Mouse (Mus musculus) forebrain, embryonic 10.5 days (tissue): Measurements from ENCODE around the gene Clasp2. TPM values are rescaled to one million over a fixed set of nuclear protein-coding genes. Genes with fewer than 3 reads are reported as not detected.

ENCODE experiments used
- DNase-seq: peaks from one replicate; pipeline ENCODE4 v3.0.0-alpha.2; 2017; ENCODE audit warnings: low spot score; ENCODE audit errors: extremely low spot score
- H3K27ac ChIP-seq: fragments of 300-500 bp; sonication (generic); 2 replicates; pipeline ENCODE4 v1.5.1; 2016; ENCODE audit warnings: mild to moderate bottlenecking
- H3K27me3 ChIP-seq: fragments of 300-500 bp; sonication (generic); 2 replicates; pipeline ENCODE4 v1.6.1; 2016; ENCODE audit warnings: mild to moderate bottlenecking; ENCODE audit not compliant: poor library complexity, severe bottlenecking
- H3K36me3 ChIP-seq: fragments of 300-500 bp; sonication (generic); replicated peaks from 2 replicates; pipeline ENCODE4 v1.6.1; 2016; ENCODE audit warnings: mild to moderate bottlenecking, moderate library complexity
- H3K4me1 ChIP-seq: fragments of 300-500 bp; sonication (generic); 2 replicates; pipeline ENCODE4 v1.6.1; 2016
- H3K4me3 ChIP-seq: fragments of 300-500 bp; sonication (generic); 2 replicates; pipeline ENCODE4 v1.5.1; 2016; ENCODE audit warnings: mild to moderate bottlenecking, moderate library complexity
- H3K9me3 ChIP-seq: fragments of 300-500 bp; sonication (generic); 2 replicates; pipeline ENCODE4 v1.6.1; 2016; ENCODE audit warnings: mild to moderate bottlenecking, moderate library complexity
- WGBS: fragments of 180-500 bp; shearing (Covaris S2); methylation state at CpG from one replicate; pipeline ENCODE4 v1.1.7; 2016; 5-methylcytosine and 5-hydroxymethylcytosine counted together
- polyA plus RNA-seq: library from polyadenylated mRNA; unstranded; fragments of >200 nt; fragmentation: Nextera tagmentation; extraction: Ambion mirVana; gene quantifications from 2 replicates; pipeline ENCODE4 v1.2.1, GENCODE M21; 2016

Gene Clasp2
- polyA plus RNA-seq, 1 experiment from 2014 or later = 36.8 TPM

DNA sequence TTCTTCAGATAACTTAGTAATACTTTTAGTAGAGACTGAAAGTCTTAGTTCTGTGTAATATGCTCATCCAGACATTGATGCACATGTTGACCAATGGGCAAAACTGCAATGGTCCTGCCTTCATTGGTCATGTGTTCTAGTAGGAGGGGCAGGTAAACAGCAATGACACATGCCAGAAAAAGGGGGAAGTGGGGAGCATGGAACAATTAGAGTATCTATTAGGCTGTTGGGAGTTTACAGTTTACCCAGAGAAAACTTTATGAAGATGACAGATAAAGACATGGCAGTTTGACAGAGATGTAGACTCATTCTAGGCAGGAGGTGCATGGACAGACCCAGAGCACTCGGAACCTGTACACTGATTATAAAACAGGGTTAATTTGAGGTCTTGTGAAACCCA, 64.1 kb downstream of the Clasp2 start:
- Histone ChIP-seq H3K27ac (no peak overlapping the region), H3K4me1 (0 out of 2 replicates have a peak, but pooled peaks cover 4% of the 10 kb centered on the region), H3K4me3 (no peak overlapping the region), H3K36me3 (0 out of 2 replicates have a peak, but pooled peaks cover 3% of the 10 kb centered on the region), H3K27me3 (no peaks in the 10 kb centered on the region), H3K9me3 (no peaks in the 10 kb centered on the region)
- 97% methylated on average over 1 of the region's 1 CpGs for WGBS
- DNase-seq = no peak

DNA sequence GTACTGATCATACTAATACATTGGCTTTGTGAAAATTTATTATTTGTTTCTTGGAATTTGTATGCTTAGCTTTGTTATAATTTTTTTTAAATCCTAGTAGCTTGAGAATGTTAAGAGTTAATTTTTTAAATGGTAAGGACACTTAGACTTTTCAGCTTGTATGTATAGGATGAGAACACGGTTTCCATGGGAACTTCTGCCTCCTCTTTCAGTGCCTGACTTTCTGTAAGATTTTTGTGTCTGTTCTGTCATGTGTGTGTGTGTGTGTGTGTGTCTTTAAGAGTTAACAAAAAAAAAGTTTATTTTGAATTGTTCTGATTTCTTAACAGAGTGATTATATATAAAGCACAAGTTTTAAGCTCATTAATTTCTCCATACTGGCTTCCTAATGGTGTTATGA, 70.1 kb downstream of the Clasp2 start:
- no peak overlapping the region for H3K4me3 ChIP-seq
- no peak overlapping the region for H3K27ac ChIP-seq
- H3K4me1 ChIP-seq = peaks cover 8% of the 10 kb centered on the region; the same call in 1 of the 2 replicates
- 0 out of 2 replicates have a peak, but pooled peaks cover 3% of the 10 kb centered on the region for H3K36me3 ChIP-seq
- no peaks in the 10 kb centered on the region for H3K9me3 ChIP-seq
- WGBS = 83% methylated on average over 1 of the region's 1 CpGs
- DNase-seq = no peak
- no peaks in the 10 kb centered on the region for H3K27me3 ChIP-seq

DNA sequence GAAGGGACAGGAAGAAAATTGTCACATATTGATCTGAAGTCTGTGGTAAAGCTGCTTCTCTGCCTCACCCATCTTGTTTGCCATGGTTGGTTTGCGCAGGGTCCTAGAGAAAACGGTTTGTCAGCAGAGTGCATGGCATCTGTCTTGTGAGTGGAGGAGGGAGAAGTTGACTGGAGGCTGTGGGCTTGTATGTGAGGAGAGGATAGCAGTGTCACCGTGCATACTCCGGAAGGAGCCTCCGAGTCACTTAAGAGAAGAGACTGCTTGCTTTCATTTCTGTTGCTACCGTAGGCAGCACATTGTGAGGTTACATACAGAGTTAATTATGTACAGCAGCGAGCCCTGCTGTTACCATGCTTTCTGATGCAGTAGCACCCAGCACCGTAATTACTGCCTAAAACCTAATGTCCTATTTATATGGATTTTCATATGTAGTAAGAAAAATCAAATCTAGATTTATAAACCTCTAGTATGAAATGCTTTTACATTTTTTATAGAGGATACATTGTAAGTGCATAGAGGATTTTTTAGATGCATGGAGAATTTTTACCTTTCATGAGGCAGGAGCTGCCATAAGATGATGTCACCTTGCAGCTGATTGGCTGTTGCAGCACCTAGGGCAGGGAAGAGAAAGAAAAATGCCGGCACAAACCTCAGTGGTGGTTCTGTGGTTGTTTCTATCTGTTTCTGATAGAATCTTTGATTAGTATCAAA, 70.8 kb downstream of the Clasp2 start:
- Histone ChIP-seq H3K36me3 (no peaks in the 10 kb centered on the region), H3K27ac (no peak overlapping the region), H3K4me3 (peak overlapping the region; percentile 30), H3K4me1 (peaks cover 8% of the 10 kb centered on the region; the same call in 1 of the 2 replicates), H3K9me3 (no peaks in the 10 kb centered on the region), H3K27me3 (no peaks in the 10 kb centered on the region)
- 51% methylated on average over 9 of the region's 9 CpGs for WGBS
- no peak for DNase-seq

DNA sequence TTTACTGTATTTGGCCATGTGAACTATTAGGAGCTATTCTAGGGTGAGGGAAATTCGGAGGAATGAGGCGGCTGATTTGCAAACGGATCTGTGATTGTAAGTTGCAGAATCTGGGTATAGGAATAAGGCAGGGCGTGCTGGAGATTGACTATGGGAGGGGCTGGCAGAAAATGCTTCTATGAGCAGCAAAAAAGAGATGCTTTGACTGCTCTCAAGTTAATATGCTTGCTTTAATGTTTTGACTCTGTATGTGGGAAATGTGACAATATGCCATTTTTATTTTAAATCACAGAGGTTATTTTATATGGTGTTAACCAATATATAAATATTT, 71.4 kb downstream of the Clasp2 start:
- H3K4me1 ChIP-seq = peaks cover 8% of the 10 kb centered on the region; the same call in 1 of the 2 replicates
- 80% methylated on average over 4 of the region's 4 CpGs for WGBS

DNA sequence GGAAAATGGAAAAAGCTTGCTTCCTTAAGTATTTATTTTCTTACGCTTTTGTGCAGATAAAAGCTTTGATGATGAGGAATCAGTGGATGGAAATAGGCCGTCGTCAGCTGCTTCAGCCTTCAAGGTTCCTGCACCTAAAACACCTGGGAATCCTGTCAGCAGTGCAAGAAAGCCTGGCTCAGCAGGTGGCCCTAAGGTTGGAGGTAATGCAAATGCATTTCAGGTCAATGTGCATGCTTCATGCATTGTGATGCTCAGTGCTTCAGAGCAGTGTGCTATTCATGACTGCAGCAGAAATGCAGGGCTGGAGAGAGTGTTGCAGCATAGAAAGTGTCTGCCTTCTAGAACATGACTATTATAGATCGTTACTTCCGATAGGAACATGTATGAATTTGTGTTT, 71.8 kb downstream of the Clasp2 start:
- no peak overlapping the region for H3K4me3 ChIP-seq
- no peak overlapping the region for H3K27ac ChIP-seq
- no peaks in the 10 kb centered on the region for H3K27me3 ChIP-seq
- no peaks in the 10 kb centered on the region for H3K36me3 ChIP-seq
- no peak for DNase-seq
- H3K4me1 ChIP-seq = peaks cover 8% of the 10 kb centered on the region; the same call in 1 of the 2 replicates
- no peaks in the 10 kb centered on the region for H3K9me3 ChIP-seq
- 86% methylated on average over 5 of the region's 5 CpGs for WGBS

More for the DNA sequence above, 71.4 kb downstream of the Clasp2 start:
- no peaks in the 10 kb centered on the region for H3K9me3 ChIP-seq
- no peak overlapping the region for H3K27ac ChIP-seq
- no peaks in the 10 kb centered on the region for H3K27me3 ChIP-seq
- DNase-seq = no peak
- H3K4me3 ChIP-seq = 0 out of 2 replicates have a peak overlapping the region, but pooled peaks have one; percentile 30
- H3K36me3 ChIP-seq = no peaks in the 10 kb centered on the region

DNA sequence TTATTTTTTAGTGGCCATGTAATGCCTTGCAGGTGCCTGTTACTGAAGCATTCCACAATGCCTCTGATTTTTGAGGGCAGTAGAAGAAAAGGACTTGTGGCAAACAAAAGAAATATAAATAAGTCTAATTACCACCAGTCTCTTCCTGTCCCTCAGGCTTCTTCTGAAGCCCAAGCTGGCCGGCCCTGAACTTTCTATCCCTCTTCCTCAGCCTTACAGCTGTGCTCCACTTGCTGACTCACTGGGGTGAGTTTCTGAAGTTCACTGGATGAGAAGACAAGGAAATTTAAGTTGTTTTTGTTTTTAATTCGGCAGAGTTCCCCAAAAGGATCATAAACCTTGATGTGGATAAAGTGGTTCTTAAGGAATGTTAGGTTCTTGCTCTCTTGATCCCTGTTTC, 74.6 kb downstream of the Clasp2 start:
- Histone ChIP-seq H3K9me3 (no peaks in the 10 kb centered on the region), H3K27me3 (no peaks in the 10 kb centered on the region), H3K4me3 (no peak overlapping the region), H3K27ac (no peak overlapping the region), H3K4me1 (peaks cover 8% of the 10 kb centered on the region; the same call in 1 of the 2 replicates), H3K36me3 (no peaks in the 10 kb centered on the region; the same call in 1 of the 2 replicates)
- WGBS = 81% methylated on average over 2 of the region's 2 CpGs
- no peak for DNase-seq

DNA sequence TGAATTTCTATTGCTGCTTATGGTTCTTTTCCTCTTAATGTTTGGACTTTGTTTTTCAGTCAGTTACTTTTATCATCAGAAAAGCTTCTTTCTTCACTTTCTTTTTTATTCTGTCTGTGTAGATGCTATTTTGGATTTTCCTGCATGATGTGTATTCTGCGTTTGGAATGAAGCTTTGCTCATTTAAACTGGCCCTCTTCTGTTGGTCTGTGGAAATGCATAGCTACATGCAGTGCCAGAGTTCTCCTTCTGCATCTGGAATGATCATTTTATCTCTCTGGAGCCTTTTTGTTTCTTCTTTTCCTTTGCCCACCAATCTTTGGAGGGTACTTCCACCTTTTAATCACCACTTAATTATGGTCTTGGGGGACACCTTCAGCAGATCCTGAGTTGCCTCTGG, 80.9 kb downstream of the Clasp2 start:
- no peaks in the 10 kb centered on the region for H3K4me1 ChIP-seq
- no peaks in the 10 kb centered on the region; the same call in 1 of the 2 replicates for H3K36me3 ChIP-seq
- H3K27ac ChIP-seq = no peak overlapping the region
- no peaks in the 10 kb centered on the region for H3K27me3 ChIP-seq
- H3K4me3 ChIP-seq = no peak overlapping the region
- no peaks in the 10 kb centered on the region for H3K9me3 ChIP-seq
- 81% methylated on average over 1 of the region's 1 CpGs for WGBS
- no peak for DNase-seq

DNA sequence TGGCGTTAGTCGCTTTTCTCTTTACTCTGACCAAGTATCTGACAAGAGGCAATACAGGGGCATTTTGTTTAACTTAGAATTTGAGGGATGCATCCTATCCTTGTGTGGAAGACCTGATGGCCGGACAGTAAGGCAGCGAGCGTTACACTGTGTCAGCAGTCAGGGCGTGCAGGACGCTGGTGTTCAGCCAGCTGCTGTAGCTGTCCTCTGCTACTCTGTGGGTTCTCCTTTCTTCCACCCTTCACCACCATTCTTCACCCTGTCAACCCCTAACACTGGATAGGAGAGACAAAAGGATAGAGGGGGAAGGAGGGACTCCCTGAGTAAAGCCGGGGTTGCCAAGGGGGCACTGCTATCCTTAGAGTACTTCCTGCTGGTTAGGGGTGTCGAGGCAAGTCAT, 87.4 kb downstream of the Clasp2 start:
- H3K36me3 ChIP-seq = no peaks in the 10 kb centered on the region; the same call in 1 of the 2 replicates
- no peak for DNase-seq
- H3K27ac ChIP-seq = no peak overlapping the region
- 89% methylated on average over 9 of the region's 9 CpGs for WGBS
- H3K9me3 ChIP-seq = no peaks in the 10 kb centered on the region
- H3K4me1 ChIP-seq = 0 out of 2 replicates have a peak, but pooled peaks cover 2% of the 10 kb centered on the region
- no peaks in the 10 kb centered on the region for H3K27me3 ChIP-seq
- H3K4me3 ChIP-seq = no peak overlapping the region

DNA sequence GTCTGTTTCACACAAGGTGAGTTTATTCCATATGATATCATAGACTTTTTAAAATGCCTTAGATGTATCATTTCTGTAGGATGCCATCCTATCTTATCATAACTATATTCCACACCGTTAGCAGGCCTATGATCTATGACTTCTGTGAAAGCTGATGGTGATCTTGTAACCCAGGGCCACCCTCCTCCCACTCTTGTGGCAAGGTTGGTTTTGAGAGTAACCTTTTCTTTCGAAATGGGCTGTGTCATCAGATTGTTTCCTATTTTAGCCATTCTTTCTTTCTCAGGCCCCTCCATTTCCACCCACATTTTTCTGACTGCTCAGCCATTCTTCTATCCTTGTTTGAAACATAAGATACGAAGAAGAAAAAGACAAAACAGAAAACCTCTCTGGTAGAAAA, 88.9 kb downstream of the Clasp2 start:
- 90% methylated on average over 3 of the region's 3 CpGs for WGBS
- no peak overlapping the region for H3K4me3 ChIP-seq
- H3K27me3 ChIP-seq = no peaks in the 10 kb centered on the region
- H3K9me3 ChIP-seq = no peaks in the 10 kb centered on the region
- H3K36me3 ChIP-seq = no peaks in the 10 kb centered on the region; the same call in 1 of the 2 replicates
- no peak for DNase-seq
- 0 out of 2 replicates have a peak, but pooled peaks cover 2% of the 10 kb centered on the region for H3K4me1 ChIP-seq
- H3K27ac ChIP-seq = no peak overlapping the region

DNA sequence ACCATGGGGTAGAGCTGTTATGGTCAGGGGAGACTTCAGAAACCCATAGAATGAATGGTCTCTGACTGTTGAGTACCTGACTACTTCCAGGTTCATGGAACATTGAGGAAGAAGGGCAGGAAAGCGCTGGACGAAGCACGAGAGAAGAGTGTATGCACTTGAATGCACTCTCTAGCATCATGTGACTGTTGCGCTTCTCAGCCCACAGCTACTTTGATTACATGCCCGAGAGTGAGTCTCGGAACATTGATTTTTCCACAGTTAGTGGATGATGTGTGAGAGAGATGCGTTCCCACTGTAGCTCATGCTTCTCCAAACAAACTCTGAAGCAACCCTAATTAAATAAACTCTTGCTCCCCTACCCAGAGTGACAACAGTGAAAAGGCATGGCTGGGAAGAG, 92.2 kb downstream of the Clasp2 start:
- Histone ChIP-seq H3K27ac (no peak overlapping the region), H3K9me3 (no peaks in the 10 kb centered on the region), H3K4me1 (0 out of 2 replicates have a peak, but pooled peaks cover 2% of the 10 kb centered on the region), H3K36me3 (peaks cover 4% of the 10 kb centered on the region), H3K27me3 (no peaks in the 10 kb centered on the region), H3K4me3 (no peak overlapping the region)
- 93% methylated on average over 7 of the region's 7 CpGs for WGBS
- DNase-seq = no peak

DNA sequence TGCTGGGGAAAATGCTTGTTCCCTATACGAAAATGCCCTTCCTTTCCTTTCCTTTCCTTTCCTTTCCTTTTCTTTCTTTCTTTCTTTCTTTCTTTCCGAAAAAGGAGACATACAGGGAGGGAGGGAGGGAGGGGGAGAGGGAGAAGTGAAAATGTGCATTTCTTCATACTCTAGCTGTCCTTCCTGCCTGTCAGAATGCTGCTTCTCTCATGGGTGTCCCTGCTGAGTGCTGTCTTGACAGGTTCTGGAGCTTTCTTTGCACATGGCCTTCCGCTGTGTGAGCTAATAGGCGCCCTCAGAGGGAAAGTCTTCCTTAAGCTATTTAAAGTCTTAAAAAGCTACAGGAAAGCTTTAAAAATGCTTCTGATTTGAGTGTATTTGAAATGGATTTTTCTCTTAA, 95.7 kb downstream of the Clasp2 start:
- H3K27me3 ChIP-seq = no peaks in the 10 kb centered on the region
- no peak overlapping the region for H3K4me3 ChIP-seq
- no peak overlapping the region for H3K27ac ChIP-seq
- 90% methylated on average over 4 of the region's 4 CpGs for WGBS
- H3K4me1 ChIP-seq = no peaks in the 10 kb centered on the region
- H3K36me3 ChIP-seq = peaks cover 7% of the 10 kb centered on the region
- H3K9me3 ChIP-seq = no peaks in the 10 kb centered on the region
- no peak for DNase-seq

DNA sequence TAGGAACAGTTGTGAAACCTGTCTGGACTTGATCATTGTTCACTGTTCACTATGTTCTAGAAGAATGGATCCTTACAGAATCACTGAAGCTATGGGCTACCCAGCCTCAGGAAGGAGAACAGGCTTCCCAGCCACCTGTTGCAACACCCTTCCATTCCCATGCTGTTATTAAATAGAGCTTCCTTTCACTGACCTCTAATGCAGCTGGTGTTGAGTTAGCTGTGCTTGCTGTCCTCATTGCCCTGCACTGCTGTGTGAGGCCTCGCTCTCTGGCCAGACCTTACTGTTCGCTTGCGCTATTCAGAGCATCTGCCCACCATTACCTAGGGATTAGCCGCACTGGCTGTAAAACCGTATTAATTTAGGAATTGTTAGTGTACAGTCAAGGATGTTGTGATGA, 96.2 kb downstream of the Clasp2 start:
- no peak for DNase-seq
- Histone ChIP-seq H3K36me3 (peaks cover 7% of the 10 kb centered on the region), H3K4me3 (no peak overlapping the region), H3K9me3 (no peaks in the 10 kb centered on the region), H3K4me1 (no peaks in the 10 kb centered on the region), H3K27me3 (no peaks in the 10 kb centered on the region), H3K27ac (no peak overlapping the region)
- WGBS = 95% methylated on average over 5 of the region's 5 CpGs

DNA sequence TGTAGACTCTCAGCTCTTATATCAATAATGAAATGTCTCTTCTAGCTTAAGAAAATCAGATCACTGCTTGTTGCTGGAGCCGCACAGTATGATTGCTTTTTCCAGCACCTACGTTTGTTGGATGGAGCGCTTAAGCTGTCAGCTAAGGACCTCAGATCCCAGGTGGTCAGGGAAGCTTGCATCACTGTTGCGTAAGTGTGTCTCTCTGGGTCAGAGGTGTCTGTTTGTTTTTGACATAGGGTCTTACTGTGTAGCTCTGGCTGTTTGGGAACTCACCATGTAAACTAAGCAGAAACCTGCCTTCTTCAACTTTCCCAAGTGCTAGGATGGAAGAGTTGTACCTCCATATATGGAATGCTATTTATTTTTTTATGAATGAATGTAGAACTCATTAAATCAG, 102.8 kb downstream of the Clasp2 start:
- 94% methylated on average over 4 of the region's 4 CpGs for WGBS
- Histone ChIP-seq H3K27me3 (no peaks in the 10 kb centered on the region), H3K4me1 (0 out of 2 replicates have a peak, but pooled peaks cover 6% of the 10 kb centered on the region), H3K36me3 (peaks cover 26% of the 10 kb centered on the region), H3K27ac (no peak overlapping the region), H3K4me3 (no peak overlapping the region), H3K9me3 (no peaks in the 10 kb centered on the region)
- no peak for DNase-seq
